Mouse (Mus musculus): Measurements from ENCODE around the gene Ccdc85a.

GRCm38 (mm10) chr11:28365209-28365928 is 218.8 kb downstream of the Ccdc85a start:
- no peak for TF ChIP-seq CTCF (IDR thresholded peaks at IDR 0.05; ENCODE audit: borderline replicate concordance, insufficient read depth, low read depth, low read length)
- no peak for TF ChIP-seq POLR2A (IDR thresholded peaks at IDR 0.05; ENCODE audit: borderline replicate concordance, insufficient read depth, low read length)

Data from cerebellum, adult 2 months (tissue).